Mouse (Mus musculus): ENCODE measurements around the gene Lnpep. TPM values are rescaled to one million over a fixed set of nuclear protein-coding genes. Genes with fewer than 3 reads are reported as not detected.

Gene Lnpep
- 3.7 and 4.5 TPM in 2 replicates for polyA plus RNA-seq (2012; rRNA removed)

DNA sequence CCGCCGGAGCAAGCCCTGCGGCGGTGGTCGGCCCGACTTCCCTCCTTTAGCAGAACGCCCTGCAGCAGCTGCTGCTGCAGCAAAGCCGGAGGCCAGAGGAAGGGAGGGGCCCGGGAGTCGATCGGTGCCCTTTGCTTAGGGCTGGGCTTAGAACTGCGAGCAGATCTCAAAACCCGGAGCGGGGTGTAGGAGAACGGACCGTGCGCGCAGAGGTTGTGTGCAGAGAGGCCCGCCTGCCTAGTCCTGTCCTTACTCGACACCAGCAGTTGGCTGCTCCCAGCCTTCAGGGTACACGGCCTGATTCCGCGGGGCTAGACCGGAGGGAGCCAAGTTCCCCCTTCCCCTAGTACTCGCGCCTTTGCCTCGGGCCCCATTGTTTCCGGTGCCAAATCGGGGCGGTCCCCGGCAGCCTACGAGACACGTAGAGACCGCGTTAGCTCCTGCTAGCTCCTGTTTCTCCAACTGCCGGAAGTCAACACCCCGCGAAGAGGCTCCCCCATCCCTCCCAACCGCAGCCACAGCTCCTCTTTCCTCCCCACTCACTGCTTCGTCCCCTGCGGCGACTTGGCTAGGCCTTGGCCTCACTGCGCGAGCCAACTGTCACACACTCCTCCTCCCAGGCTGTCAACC lies at the start of gene Lnpep:
Lnpep (minus strand) TSS at position 94 of the 630 bp plus-strand sequence.

Other genes starting within 250 kb of the Lnpep start
- 0.09 and 0.12 TPM in 2 replicates for gene Lix1, start 222.4 kb downstream of the Lnpep start, polyA plus RNA-seq (2012; rRNA removed)
- gene Vmn2r90, start 78.7 kb upstream of the Lnpep start, polyA plus RNA-seq (2012; rRNA removed): not detected in 2 replicates
- gene Spaca6, start 202.1 kb upstream of the Lnpep start, polyA plus RNA-seq (2012; rRNA removed): 6.5 TPM in 2 replicates
- gene Has1, start 230.2 kb upstream of the Lnpep start, polyA plus RNA-seq (2012; rRNA removed): not detected in 2 replicates